Mouse (Mus musculus): ENCODE measurements around the gene Slc1a1. TPM values are rescaled to one million over a fixed set of nuclear protein-coding genes. Genes with fewer than 3 reads are reported as not detected.

The Slc1a1 gene
- polyA plus RNA-seq, 1 experiment from 2014 or later, result 1.00 TPM

- Histone ChIP-seq H3K4me1 (0 out of 2 replicates have a peak, but pooled peaks cover 4% of the 10 kb centered on the region), H3K27ac (replicated peaks) (no peak overlapping the region), H3K27me3 (replicated peaks; ENCODE audit: low read depth, poor library complexity, severe bottlenecking) (no peaks in the 10 kb centered on the region), H3K36me3 (replicated peaks) (no peaks in the 10 kb centered on the region), H3K4me3 (no peak overlapping the region), H3K9me3 (no peaks in the 10 kb centered on the region)
- 56% methylated on average over 6 of the region's 6 CpGs for WGBS
- no peak for DNase-seq (ENCODE audit: low spot score)
Measured at GRCm38 (mm10) chr19:28864981-28865380, 30.1 kb downstream of the Slc1a1 start.

DNA sequence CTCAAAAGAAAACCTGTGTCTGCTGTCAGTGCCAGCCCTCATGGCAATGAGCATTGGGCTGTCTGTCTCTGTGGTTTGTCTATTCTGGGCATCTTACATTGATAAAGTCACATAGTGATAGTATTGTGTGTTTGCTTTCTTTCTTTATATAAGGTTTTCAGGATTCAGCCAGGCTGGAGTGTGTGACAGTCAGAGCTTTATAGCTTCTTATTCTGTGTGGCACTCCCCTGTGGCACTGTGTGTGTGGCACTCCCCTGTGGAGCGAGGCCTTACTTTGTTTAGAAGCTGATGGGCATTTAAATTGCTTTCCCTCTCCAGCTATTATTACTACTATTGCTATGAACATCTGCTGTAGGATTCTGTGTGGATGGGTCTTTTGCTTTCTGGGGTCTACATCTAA is 30.7 kb downstream of the Slc1a1 start:
- Histone ChIP-seq H3K36me3 (replicated peaks) (no peaks in the 10 kb centered on the region), H3K27ac (replicated peaks) (no peak overlapping the region), H3K9me3 (no peaks in the 10 kb centered on the region), H3K4me1 (0 out of 2 replicates have a peak, but pooled peaks cover 4% of the 10 kb centered on the region), H3K27me3 (replicated peaks; ENCODE audit: low read depth, poor library complexity, severe bottlenecking) (no peaks in the 10 kb centered on the region), H3K4me3 (no peak overlapping the region)
- 88% methylated on average over 1 of the region's 1 CpGs for WGBS
- DNase-seq (ENCODE audit: low spot score), result no peak

DNA sequence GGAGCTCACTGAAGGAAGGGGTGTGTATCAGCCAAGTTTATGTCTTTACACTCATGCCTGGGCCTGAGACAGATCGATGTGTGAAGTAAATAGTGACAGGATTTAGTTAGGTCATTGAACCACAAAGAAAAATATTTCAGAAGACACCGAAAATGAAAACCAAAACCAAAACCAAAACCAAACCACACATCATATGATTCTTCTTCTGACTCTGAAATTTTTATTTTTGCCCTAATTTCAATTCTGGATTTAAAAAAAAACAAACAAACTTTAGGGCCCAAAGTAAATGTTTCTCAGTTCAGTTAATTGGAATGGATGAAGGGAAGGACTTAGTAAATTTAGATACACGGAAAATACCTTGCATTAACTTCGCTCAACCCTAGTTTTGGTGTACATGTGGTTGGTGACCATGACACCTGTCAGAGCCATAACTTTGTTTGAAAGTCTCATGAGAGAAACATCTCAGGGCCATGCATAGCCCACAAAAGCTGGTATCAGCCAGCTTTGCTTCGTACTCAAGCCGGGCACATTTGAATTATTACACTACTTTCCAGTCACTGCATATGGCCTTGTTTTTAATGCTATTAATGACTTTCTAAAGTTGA is 34.5 kb downstream of the Slc1a1 start:
- H3K27ac ChIP-seq (replicated peaks), result no peak overlapping the region
- H3K9me3 ChIP-seq, result no peaks in the 10 kb centered on the region
- DNase-seq (ENCODE audit: low spot score), result no peak
- H3K4me3 ChIP-seq, result no peak overlapping the region
- H3K36me3 ChIP-seq (replicated peaks), result no peaks in the 10 kb centered on the region
- 91% methylated on average over 6 of the region's 6 CpGs for WGBS
- H3K27me3 ChIP-seq (replicated peaks; ENCODE audit: low read depth, poor library complexity, severe bottlenecking), result no peaks in the 10 kb centered on the region
- H3K4me1 ChIP-seq, result 0 out of 2 replicates have a peak, but pooled peaks cover 4% of the 10 kb centered on the region

- WGBS, result 80% methylated on average over 2 of the region's 2 CpGs
- Histone ChIP-seq H3K9me3 (no peaks in the 10 kb centered on the region), H3K4me3 (no peak overlapping the region), H3K4me1 (no peaks in the 10 kb centered on the region), H3K27me3 (replicated peaks; ENCODE audit: low read depth, poor library complexity, severe bottlenecking) (no peaks in the 10 kb centered on the region), H3K36me3 (replicated peaks) (no peaks in the 10 kb centered on the region), H3K27ac (replicated peaks) (no peak overlapping the region)
- no peak for DNase-seq (ENCODE audit: low spot score)
Measured at GRCm38 (mm10) chr19:28870351-28870750, 35.5 kb downstream of the Slc1a1 start.

- no peak overlapping the region for H3K27ac ChIP-seq (replicated peaks)
- DNase-seq (ENCODE audit: low spot score), result no peak
- H3K4me1 ChIP-seq, result no peaks in the 10 kb centered on the region
- 87% methylated on average over 2 of the region's 2 CpGs for WGBS
- H3K27me3 ChIP-seq (replicated peaks; ENCODE audit: low read depth, poor library complexity, severe bottlenecking), result no peaks in the 10 kb centered on the region
- H3K4me3 ChIP-seq, result no peak overlapping the region
- no peaks in the 10 kb centered on the region for H3K36me3 ChIP-seq (replicated peaks)
- no peaks in the 10 kb centered on the region for H3K9me3 ChIP-seq
Measured at GRCm38 (mm10) chr19:28879476-28879875, 44.6 kb downstream of the Slc1a1 start.

- Histone ChIP-seq H3K27me3 (replicated peaks; ENCODE audit: low read depth, poor library complexity, severe bottlenecking) (no peaks in the 10 kb centered on the region), H3K4me1 (no peaks in the 10 kb centered on the region), H3K36me3 (replicated peaks) (no peaks in the 10 kb centered on the region), H3K9me3 (no peaks in the 10 kb centered on the region), H3K27ac (replicated peaks) (no peak overlapping the region), H3K4me3 (no peak overlapping the region)
- peak; percentile 52 for DNase-seq (ENCODE audit: low spot score)
- 61% methylated on average over 1 of the region's 1 CpGs for WGBS
Measured at GRCm38 (mm10) chr19:28883126-28883525, 48.3 kb downstream of the Slc1a1 start.

- WGBS, result 78% methylated on average over 1 of the region's 1 CpGs
- Histone ChIP-seq H3K27ac (replicated peaks) (no peak overlapping the region), H3K4me3 (no peak overlapping the region), H3K9me3 (no peaks in the 10 kb centered on the region), H3K27me3 (replicated peaks; ENCODE audit: low read depth, poor library complexity, severe bottlenecking) (no peaks in the 10 kb centered on the region), H3K4me1 (0 out of 2 replicates have a peak, but pooled peaks cover 7% of the 10 kb centered on the region), H3K36me3 (replicated peaks) (no peaks in the 10 kb centered on the region)
- DNase-seq (ENCODE audit: low spot score), result no peak
Measured at GRCm38 (mm10) chr19:28888496-28888895, 53.6 kb downstream of the Slc1a1 start.

DNA sequence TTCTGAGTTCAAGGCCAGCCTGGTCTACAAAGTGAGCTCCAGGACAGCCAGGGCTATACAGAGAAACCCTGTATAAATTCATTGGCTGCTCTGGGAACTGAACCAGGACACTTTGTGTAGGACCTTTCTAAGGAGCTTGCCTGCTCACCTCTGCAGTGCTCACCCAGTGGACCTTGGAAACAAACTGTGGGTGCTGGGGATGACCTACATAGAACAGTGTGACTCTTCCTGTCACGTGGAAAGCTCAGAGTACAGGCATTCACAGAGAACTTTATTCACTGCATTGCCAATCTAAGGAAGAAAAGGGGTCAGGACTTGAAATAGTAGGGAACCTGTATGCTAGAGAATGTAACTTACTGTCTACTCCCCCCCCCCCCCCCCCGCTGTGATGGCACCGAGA is 54.4 kb downstream of the Slc1a1 start:
- 0 out of 2 replicates have a peak, but pooled peaks cover 9% of the 10 kb centered on the region for H3K4me1 ChIP-seq
- 61% methylated on average over 3 of the region's 3 CpGs for WGBS
- no peaks in the 10 kb centered on the region for H3K36me3 ChIP-seq (replicated peaks)
- DNase-seq (ENCODE audit: low spot score), result no peak
- H3K27ac ChIP-seq (replicated peaks), result no peak overlapping the region
- no peak overlapping the region for H3K4me3 ChIP-seq
- H3K27me3 ChIP-seq (replicated peaks; ENCODE audit: low read depth, poor library complexity, severe bottlenecking), result no peaks in the 10 kb centered on the region
- H3K9me3 ChIP-seq, result no peaks in the 10 kb centered on the region

DNA sequence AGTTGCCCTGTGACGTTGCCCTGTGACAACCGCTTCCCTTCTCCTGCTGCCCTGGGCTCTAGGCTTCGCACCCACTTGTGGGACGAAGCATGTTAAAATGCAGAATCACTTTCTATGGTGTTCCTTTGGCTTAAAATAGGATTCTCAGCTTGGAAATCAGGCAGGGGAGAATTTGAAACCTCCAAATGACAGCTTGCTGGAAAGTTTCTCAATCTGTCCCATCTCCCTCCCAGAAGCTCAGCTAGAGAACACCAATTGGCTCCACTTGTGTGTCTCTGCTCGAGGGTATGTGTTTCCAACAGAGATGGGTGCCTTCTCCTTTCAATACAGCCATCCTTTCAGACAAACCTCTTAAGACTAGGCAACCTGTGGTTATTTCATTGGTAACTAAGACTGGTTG is 56.4 kb downstream of the Slc1a1 start:
- Histone ChIP-seq H3K4me3 (no peak overlapping the region), H3K27me3 (replicated peaks; ENCODE audit: low read depth, poor library complexity, severe bottlenecking) (no peaks in the 10 kb centered on the region), H3K27ac (replicated peaks) (no peak overlapping the region), H3K4me1 (0 out of 2 replicates have a peak, but pooled peaks cover 9% of the 10 kb centered on the region), H3K9me3 (no peaks in the 10 kb centered on the region), H3K36me3 (replicated peaks) (no peaks in the 10 kb centered on the region)
- DNase-seq (ENCODE audit: low spot score), result no peak
- WGBS, result 77% methylated on average over 5 of the region's 5 CpGs

DNA sequence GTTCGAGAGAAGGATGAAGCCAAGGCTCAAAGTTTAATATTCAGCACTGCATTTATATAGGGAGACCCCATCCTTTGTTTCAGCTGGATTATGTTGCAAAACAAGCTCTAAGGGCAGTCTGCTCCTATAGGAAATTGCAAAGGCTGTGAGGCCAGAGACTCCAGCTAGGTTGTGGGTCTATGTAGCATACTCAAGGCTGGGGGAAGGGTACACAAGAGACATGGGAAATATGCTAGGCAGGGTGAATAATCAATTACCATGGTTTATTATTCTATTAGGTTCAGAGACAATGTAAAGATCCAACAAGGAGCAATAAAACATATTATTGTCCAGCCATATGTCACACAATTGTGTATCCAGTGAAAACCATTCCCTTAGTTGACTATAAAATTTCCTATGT is 57.0 kb downstream of the Slc1a1 start:
- 94% methylated on average over 1 of the region's 1 CpGs for WGBS
- no peaks in the 10 kb centered on the region for H3K9me3 ChIP-seq
- no peaks in the 10 kb centered on the region for H3K27me3 ChIP-seq (replicated peaks; ENCODE audit: low read depth, poor library complexity, severe bottlenecking)
- H3K36me3 ChIP-seq (replicated peaks), result no peaks in the 10 kb centered on the region
- H3K4me1 ChIP-seq, result 0 out of 2 replicates have a peak, but pooled peaks cover 9% of the 10 kb centered on the region
- H3K4me3 ChIP-seq, result no peak overlapping the region
- DNase-seq (ENCODE audit: low spot score), result no peak
- H3K27ac ChIP-seq (replicated peaks), result no peak overlapping the region

DNA sequence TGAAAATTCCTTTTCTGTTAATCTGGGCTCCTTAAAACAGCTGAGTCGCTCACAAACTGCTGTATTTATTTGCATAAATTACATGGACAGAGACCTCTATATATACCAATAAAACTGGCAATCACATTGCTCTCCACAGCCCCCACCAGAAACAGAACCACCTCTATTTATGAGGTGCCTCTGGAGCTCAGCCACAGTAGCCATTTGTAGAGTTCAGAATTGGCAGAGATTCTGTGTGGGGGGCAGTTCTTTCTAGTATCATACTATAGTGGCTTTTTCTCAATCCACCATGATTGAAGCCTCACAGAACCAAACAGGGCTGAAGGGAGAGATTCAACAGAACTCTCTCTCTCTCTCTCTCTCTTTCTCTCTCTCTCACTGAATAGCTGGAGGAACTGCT is 61.8 kb downstream of the Slc1a1 start:
- Histone ChIP-seq H3K4me1 (peaks cover 9% of the 10 kb centered on the region; the same call in 1 of the 2 replicates), H3K9me3 (no peaks in the 10 kb centered on the region), H3K27ac (replicated peaks) (no peak overlapping the region), H3K4me3 (no peak overlapping the region), H3K36me3 (replicated peaks) (no peaks in the 10 kb centered on the region), H3K27me3 (replicated peaks; ENCODE audit: low read depth, poor library complexity, severe bottlenecking) (no peaks in the 10 kb centered on the region)
- WGBS, result 80% methylated on average over 1 of the region's 1 CpGs
- no peak for DNase-seq (ENCODE audit: low spot score)

DNA sequence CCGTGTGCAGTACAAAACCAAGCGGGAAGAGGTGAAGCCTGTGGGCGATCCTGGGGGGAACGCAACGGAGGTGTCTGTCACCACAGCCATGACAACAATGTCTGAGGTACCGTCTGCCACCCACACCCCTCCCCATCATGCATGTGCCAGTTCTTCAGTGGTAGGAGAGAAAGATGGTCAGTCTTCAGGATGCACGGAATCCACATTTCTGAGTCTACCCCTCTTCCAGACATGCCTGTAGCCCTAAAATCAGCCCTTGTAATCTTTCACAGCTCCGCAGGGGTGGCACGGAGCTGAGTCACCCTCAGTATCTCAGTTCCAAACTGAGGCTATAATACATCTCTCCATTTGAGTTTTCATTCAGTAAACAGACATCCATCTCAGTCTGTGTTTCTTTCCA is 62.6 kb downstream of the Slc1a1 start:
- DNase-seq (ENCODE audit: low spot score), result no peak
- WGBS, result 85% methylated on average over 9 of the region's 9 CpGs
- no peak overlapping the region for H3K27ac ChIP-seq (replicated peaks)
- no peaks in the 10 kb centered on the region for H3K27me3 ChIP-seq (replicated peaks; ENCODE audit: low read depth, poor library complexity, severe bottlenecking)
- peaks cover 15% of the 10 kb centered on the region for H3K4me1 ChIP-seq
- H3K9me3 ChIP-seq, result no peaks in the 10 kb centered on the region
- H3K4me3 ChIP-seq, result no peak overlapping the region
- no peaks in the 10 kb centered on the region for H3K36me3 ChIP-seq (replicated peaks)

DNA sequence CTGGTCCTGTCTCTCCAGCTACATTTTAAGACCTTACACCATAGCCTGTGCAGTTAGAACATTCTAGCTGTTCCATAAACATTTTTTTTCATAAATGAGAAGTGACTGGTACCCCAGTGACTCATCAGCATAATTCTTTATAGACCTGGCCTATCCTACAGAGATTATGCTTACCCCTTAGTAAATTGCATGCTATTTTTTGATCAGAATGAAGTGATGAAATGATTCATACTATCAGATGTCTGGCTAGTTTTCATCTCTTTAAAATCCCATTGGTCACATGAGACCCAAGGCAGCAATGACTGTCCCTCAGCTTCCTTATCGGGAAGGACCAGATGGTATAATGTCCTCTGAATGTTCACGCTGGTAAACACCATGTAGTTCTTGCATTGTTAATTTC is 65.9 kb downstream of the Slc1a1 start:
- 94% methylated on average over 2 of the region's 2 CpGs for WGBS

More for the DNA sequence above, 65.9 kb downstream of the Slc1a1 start:
- H3K36me3 ChIP-seq (replicated peaks), result no peaks in the 10 kb centered on the region
- peaks cover 15% of the 10 kb centered on the region for H3K4me1 ChIP-seq
- no peaks in the 10 kb centered on the region for H3K9me3 ChIP-seq
- H3K27me3 ChIP-seq (replicated peaks; ENCODE audit: low read depth, poor library complexity, severe bottlenecking), result no peaks in the 10 kb centered on the region
- H3K4me3 ChIP-seq, result no peak overlapping the region
- no peak for DNase-seq (ENCODE audit: low spot score)
- no peak overlapping the region for H3K27ac ChIP-seq (replicated peaks)
